Mouse (Mus musculus) R1 (cell line): ENCODE results near the gene Gm20388.

ENCODE experiments used
- DNase-seq: peaks from one replicate; pipeline ENCODE4 v3.0.0-alpha.2; 2018; ENCODE audit warnings: low read depth, low spot score

The Gm20388 gene

GRCm38 (mm10) chr8:120255406-120255987 lies 344.9 kb downstream of the Gm20388 start:
- no peak for DNase-seq

GRCm38 (mm10) chr8:120256958-120257357 lies 346.3 kb downstream of the Gm20388 start:
- DNase-seq: no peak

GRCm38 (mm10) chr8:120259206-120259605 lies 348.6 kb downstream of the Gm20388 start:
- DNase-seq: no peak

GRCm38 (mm10) chr8:120260677-120261076 lies 350.0 kb downstream of the Gm20388 start:
- no peak for DNase-seq

- no peak for DNase-seq
Observed at GRCm38 (mm10) chr8:120261338-120262120, 350.9 kb downstream of the Gm20388 start.

GRCm38 (mm10) chr8:120263879-120264278 lies 353.2 kb downstream of the Gm20388 start:
- DNase-seq: peak; percentile 54

GRCm38 (mm10) chr8:120264388-120264943 lies 353.8 kb downstream of the Gm20388 start:
- DNase-seq: no peak

- no peak for DNase-seq
Observed at GRCm38 (mm10) chr8:120264944-120265453, 354.4 kb downstream of the Gm20388 start.

GRCm38 (mm10) chr8:120265471-120265870 lies 354.8 kb downstream of the Gm20388 start:
- peak; percentile 42 for DNase-seq

GRCm38 (mm10) chr8:120268541-120268980 lies 357.9 kb downstream of the Gm20388 start:
- peak; percentile 47 for DNase-seq

- DNase-seq: no peak
Observed at GRCm38 (mm10) chr8:120270449-120270848, 359.8 kb downstream of the Gm20388 start.

GRCm38 (mm10) chr8:120273430-120273829 lies 362.8 kb downstream of the Gm20388 start:
- no peak for DNase-seq

- peak; percentile 97 for DNase-seq
Observed at GRCm38 (mm10) chr8:120276051-120276890, 365.6 kb downstream of the Gm20388 start.

GRCm38 (mm10) chr8:120276891-120277426 lies 366.3 kb downstream of the Gm20388 start:
- peak; percentile 61 for DNase-seq

GRCm38 (mm10) chr8:120278009-120278408 lies 367.4 kb downstream of the Gm20388 start:
- no peak for DNase-seq

GRCm38 (mm10) chr8:120279418-120279817 lies 368.8 kb downstream of the Gm20388 start:
- no peak for DNase-seq

- peak; percentile 78 for DNase-seq
Observed at GRCm38 (mm10) chr8:120281487-120281886, 370.8 kb downstream of the Gm20388 start.

GRCm38 (mm10) chr8:120282465-120282864 lies 371.8 kb downstream of the Gm20388 start:
- no peak for DNase-seq

- DNase-seq: no peak
Observed at GRCm38 (mm10) chr8:120284265-120284664, 373.6 kb downstream of the Gm20388 start.

GRCm38 (mm10) chr8:120285033-120285432 lies 374.4 kb downstream of the Gm20388 start:
- DNase-seq: no peak

- DNase-seq: no peak
Observed at GRCm38 (mm10) chr8:120285878-120286277, 375.2 kb downstream of the Gm20388 start.
